Mouse (Mus musculus) kidney, embryonic 14.5 days (tissue): ENCODE data around the gene Mapk8ip1. TPM values are rescaled to one million over a fixed set of nuclear protein-coding genes. Genes with fewer than 3 reads are reported as not detected.

Source experiments
- ATAC-seq: fragments of 200-750 bp; cut with Nextera tagmentation; 2 replicates; pipeline ENCODE4 v1.8.0; 2017; ENCODE audit warnings: moderate number of reproducible peaks, mild to moderate bottlenecking, moderate TSS enrichment, moderate library complexity; ENCODE audit not compliant: low FRiP score, low TSS enrichment
- H3K27ac ChIP-seq: fragments of 300-500 bp; sonication (generic); 2 replicates; pipeline ENCODE4 v1.5.1; 2014; ENCODE audit warnings: low read depth, mild to moderate bottlenecking, low read length, moderate library complexity, mixed read lengths
- H3K27me3 ChIP-seq: fragments of 300-500 bp; sonication (generic); 2 replicates; pipeline ENCODE4 v1.6.1; 2014; ENCODE audit warnings: mild to moderate bottlenecking, low read length; ENCODE audit not compliant: control insufficient read depth, insufficient read depth
- H3K36me3 ChIP-seq: fragments of 300-500 bp; sonication (generic); 2 replicates; pipeline ENCODE4 v1.6.1; 2014; ENCODE audit warnings: low read length, mixed read lengths; ENCODE audit not compliant: control insufficient read depth, insufficient read depth
- H3K4me1 ChIP-seq: fragments of 300-500 bp; sonication (generic); 2 replicates; pipeline ENCODE4 v1.6.1; 2014; ENCODE audit warnings: low read length, mixed read lengths; ENCODE audit not compliant: control insufficient read depth, insufficient read depth
- H3K4me2 ChIP-seq: fragments of 300-500 bp; sonication (generic); replicated peaks from 2 replicates; pipeline ENCODE4 v1.6.1; 2014; ENCODE audit warnings: low read depth, mild to moderate bottlenecking, low read length
- H3K4me3 ChIP-seq: fragments of 300-500 bp; sonication (generic); 2 replicates; pipeline ENCODE4 v1.5.1; 2014; ENCODE audit warnings: mild to moderate bottlenecking, low read length
- H3K9ac ChIP-seq: fragments of 300-500 bp; sonication (generic); 2 replicates; pipeline ENCODE4 v1.6.1; 2014; ENCODE audit warnings: low read depth, mild to moderate bottlenecking, low read length, moderate library complexity
- H3K9me3 ChIP-seq: fragments of 300-500 bp; sonication (generic); 2 replicates; pipeline ENCODE4 v1.6.1; 2016; ENCODE audit warnings: low read length; ENCODE audit not compliant: control insufficient read depth
- WGBS: fragments of 180-500 bp; shearing (Covaris S2); extraction: QIAGEN DNeasy Blood & Tissue Kit; methylation state at CpG from one replicate; pipeline ENCODE4 v1.1.7; 2014; 5-methylcytosine and 5-hydroxymethylcytosine counted together
- polyA plus RNA-seq: library from polyadenylated mRNA; unstranded; fragments of >200 nt; fragmentation: Nextera tagmentation; extraction: Ambion mirVana; gene quantifications from 2 replicates; pipeline ENCODE4 v1.2.1, GENCODE M21; 2014

Mapk8ip1 gene
- polyA plus RNA-seq, 1 experiment from 2014 or later, result 15.6 TPM

- no peak overlapping the region for H3K4me3 ChIP-seq
- no peaks in the 10 kb centered on the region for H3K9me3 ChIP-seq
- H3K27ac ChIP-seq, result peak overlapping the region; percentile 94
- peaks cover 41% of the 10 kb centered on the region for H3K4me1 ChIP-seq
- H3K27me3 ChIP-seq, result peaks cover 12% of the 10 kb centered on the region; the same call in 1 of the 2 replicates
- 66% methylated on average over 11 of the region's 11 CpGs for WGBS
- no peak overlapping the region for H3K9ac ChIP-seq
- H3K4me2 ChIP-seq, result no peak overlapping the region
- ATAC-seq, result no peak
- H3K36me3 ChIP-seq, result peaks cover 11% of the 10 kb centered on the region
These were observed 27.6 kb downstream of the Mapk8ip1 start for GRCm38 (mm10) chr2:92373437-92373813.

- H3K4me2 ChIP-seq, result no peak overlapping the region
- H3K27me3 ChIP-seq, result peaks cover 12% of the 10 kb centered on the region; the same call in 1 of the 2 replicates
- peaks cover 5% of the 10 kb centered on the region for H3K36me3 ChIP-seq
- WGBS, result 31% methylated on average over 9 of the region's 9 CpGs
- peak overlapping the region; percentile 94 for H3K27ac ChIP-seq
- no peak overlapping the region; the same call in 1 of the 2 replicates for H3K9ac ChIP-seq
- peaks cover 41% of the 10 kb centered on the region for H3K4me1 ChIP-seq
- ATAC-seq, result no peak
- no peaks in the 10 kb centered on the region for H3K9me3 ChIP-seq
- no peak overlapping the region for H3K4me3 ChIP-seq
These were observed 28.2 kb downstream of the Mapk8ip1 start for GRCm38 (mm10) chr2:92372767-92373436.

- Histone ChIP-seq H3K4me1 (peaks cover 44% of the 10 kb centered on the region), H3K27ac (peak overlapping the region; percentile 94), H3K4me3 (no peak overlapping the region), H3K36me3 (no peaks in the 10 kb centered on the region), H3K27me3 (peaks cover 12% of the 10 kb centered on the region; the same call in 1 of the 2 replicates), H3K4me2 (peak overlapping the region; percentile 74; the same call in 1 of the 2 replicates), H3K9me3 (no peaks in the 10 kb centered on the region), H3K9ac (peak overlapping the region; percentile 69; the same call in 1 of the 2 replicates)
- 23% methylated on average over 10 of the region's 10 CpGs for WGBS
- no peak for ATAC-seq
These were observed 28.9 kb downstream of the Mapk8ip1 start for GRCm38 (mm10) chr2:92371971-92372690.

- peak overlapping the region; percentile 69 for H3K9ac ChIP-seq
- H3K4me2 ChIP-seq, result peak overlapping the region; percentile 74
- peak; percentile 64 for ATAC-seq
- H3K9me3 ChIP-seq, result no peaks in the 10 kb centered on the region
- peaks cover 47% of the 10 kb centered on the region for H3K4me1 ChIP-seq
- peaks cover 2% of the 10 kb centered on the region; the same call in 1 of the 2 replicates for H3K36me3 ChIP-seq
- H3K27me3 ChIP-seq, result peaks cover 12% of the 10 kb centered on the region; the same call in 1 of the 2 replicates
- 2% methylated on average over 45 of the region's 45 CpGs for WGBS
- H3K4me3 ChIP-seq, result peak overlapping the region; percentile 49
- H3K27ac ChIP-seq, result peak overlapping the region; percentile 94
These were observed 29.9 kb downstream of the Mapk8ip1 start for GRCm38 (mm10) chr2:92370821-92371805.

GRCm38 (mm10) chr2:92370375-92370774 lies 30.7 kb downstream of the Mapk8ip1 start:
- Histone ChIP-seq H3K36me3 (peaks cover 6% of the 10 kb centered on the region; the same call in 1 of the 2 replicates), H3K4me3 (peak overlapping the region; percentile 49), H3K4me1 (peaks cover 41% of the 10 kb centered on the region), H3K27me3 (peaks cover 12% of the 10 kb centered on the region; the same call in 1 of the 2 replicates), H3K4me2 (peak overlapping the region; percentile 74), H3K9me3 (no peaks in the 10 kb centered on the region), H3K27ac (peak overlapping the region; percentile 94), H3K9ac (peak overlapping the region; percentile 69)
- ATAC-seq, result 0 out of 2 replicates have a peak, but pooled peaks have one; percentile 0
- 12% methylated on average over 19 of the region's 19 CpGs for WGBS

- H3K4me3 ChIP-seq, result no peak overlapping the region
- ATAC-seq, result no peak
- no peak overlapping the region for H3K9ac ChIP-seq
- 30% methylated on average over 20 of the region's 20 CpGs for WGBS
- no peaks in the 10 kb centered on the region for H3K9me3 ChIP-seq
- H3K27me3 ChIP-seq, result peaks cover 12% of the 10 kb centered on the region; the same call in 1 of the 2 replicates
- H3K4me1 ChIP-seq, result peaks cover 33% of the 10 kb centered on the region
- no peak overlapping the region for H3K27ac ChIP-seq
- peaks cover 26% of the 10 kb centered on the region; the same call in 1 of the 2 replicates for H3K36me3 ChIP-seq
- H3K4me2 ChIP-seq, result no peak overlapping the region
These were observed 33.6 kb downstream of the Mapk8ip1 start for GRCm38 (mm10) chr2:92367383-92368029.

- WGBS, result 93% methylated on average over 10 of the region's 10 CpGs
These were observed 35.5 kb downstream of the Mapk8ip1 start for GRCm38 (mm10) chr2:92365568-92365967.

GRCm38 (mm10) chr2:92364086-92364485 lies 37.0 kb downstream of the Mapk8ip1 start:
- H3K4me2 ChIP-seq, result no peak overlapping the region
- 0 out of 2 replicates have a peak, but pooled peaks cover 2% of the 10 kb centered on the region for H3K27me3 ChIP-seq
- H3K9ac ChIP-seq, result no peak overlapping the region
- H3K4me3 ChIP-seq, result no peak overlapping the region
- H3K4me1 ChIP-seq, result peaks cover 13% of the 10 kb centered on the region
- WGBS, result 86% methylated on average over 4 of the region's 4 CpGs
- ATAC-seq, result no peak
- no peaks in the 10 kb centered on the region for H3K9me3 ChIP-seq
- H3K27ac ChIP-seq, result no peak overlapping the region
- peaks cover 46% of the 10 kb centered on the region for H3K36me3 ChIP-seq

More at GRCm38 (mm10) chr2:92365568-92365967, 35.5 kb downstream of the Mapk8ip1 start:
- Histone ChIP-seq H3K4me3 (no peak overlapping the region), H3K27ac (no peak overlapping the region), H3K4me1 (peaks cover 20% of the 10 kb centered on the region), H3K9me3 (no peaks in the 10 kb centered on the region), H3K9ac (no peak overlapping the region), H3K27me3 (0 out of 2 replicates have a peak, but pooled peaks cover 7% of the 10 kb centered on the region), H3K36me3 (peaks cover 32% of the 10 kb centered on the region; the same call in 1 of the 2 replicates), H3K4me2 (no peak overlapping the region)
- no peak for ATAC-seq
